Mouse (Mus musculus) midbrain, postnatal 0 days (tissue): ENCODE measurements at regions not wholly inside any gene's neighbourhood (a gene's known extent, or its start where the extent isn't known, plus 50 kb on each side); places are given as distances from the start of the nearest gene placed in this dataset.

Source experiments
- ATAC-seq: fragments of 200-750 bp; cut with Nextera tagmentation; 2 replicates; pipeline ENCODE4 v1.8.0; 2017; ENCODE audit warnings: moderate number of reproducible peaks, mild to moderate bottlenecking, moderate TSS enrichment, moderate library complexity; ENCODE audit not compliant: low FRiP score
- DNase-seq: peaks from one replicate; pipeline ENCODE4 v3.0.0-alpha.2; 2015; ENCODE audit warnings: low spot score
- H3K27ac ChIP-seq: fragments of 300-500 bp; sonication (generic); 2 replicates; pipeline ENCODE4 v1.5.1; 2014; ENCODE audit warnings: low read depth, mild to moderate bottlenecking, low read length, mixed read lengths
- H3K27me3 ChIP-seq: fragments of 300-500 bp; sonication (generic); 2 replicates; pipeline ENCODE4 v1.6.1; 2014; ENCODE audit warnings: low read length, control low read depth, mixed read lengths; ENCODE audit not compliant: insufficient read depth
- H3K36me3 ChIP-seq: fragments of 300-500 bp; sonication (generic); 2 replicates; pipeline ENCODE4 v1.6.1; 2014; ENCODE audit warnings: low read length, control low read depth, mixed read lengths; ENCODE audit not compliant: insufficient read depth
- H3K4me1 ChIP-seq: fragments of 300-500 bp; sonication (generic); 2 replicates; pipeline ENCODE4 v1.6.1; 2014; ENCODE audit warnings: mild to moderate bottlenecking, control low read depth, antibody characterized with exemption, low read length, mixed read lengths; ENCODE audit not compliant: insufficient read depth
- H3K4me2 ChIP-seq: fragments of 300-500 bp; sonication (generic); 2 replicates; pipeline ENCODE4 v1.6.1; 2014; ENCODE audit warnings: low read depth, mild to moderate bottlenecking, low read length, mixed read lengths; ENCODE audit not compliant: poor library complexity, severe bottlenecking
- H3K4me3 ChIP-seq: fragments of 300-500 bp; sonication (generic); 2 replicates; pipeline ENCODE4 v1.5.1; 2014; ENCODE audit warnings: low read depth, mild to moderate bottlenecking, low read length, moderate library complexity
- H3K9ac ChIP-seq: fragments of 300-500 bp; sonication (generic); replicated peaks from 2 replicates; pipeline ENCODE4 v1.6.1; 2014; ENCODE audit warnings: mild to moderate bottlenecking, low read length, moderate library complexity, mixed read lengths; ENCODE audit not compliant: poor library complexity, severe bottlenecking
- H3K9me3 ChIP-seq: fragments of 300-500 bp; sonication (generic); 2 replicates; pipeline ENCODE4 v1.6.1; 2016; ENCODE audit warnings: low read length, control low read depth
- CTCF ChIP-seq: IDR thresholded peaks from 2 replicates; pipeline ENCODE4 v1.5.1; 2016; ENCODE audit warnings: antibody characterized with exemption, mild to moderate bottlenecking
- WGBS: fragments of 180-500 bp; shearing (Covaris S2); extraction: QIAGEN DNeasy Blood & Tissue Kit; methylation state at CpG from one replicate; pipeline ENCODE4 v1.1.7; 2014; 5-methylcytosine and 5-hydroxymethylcytosine counted together

DNA sequence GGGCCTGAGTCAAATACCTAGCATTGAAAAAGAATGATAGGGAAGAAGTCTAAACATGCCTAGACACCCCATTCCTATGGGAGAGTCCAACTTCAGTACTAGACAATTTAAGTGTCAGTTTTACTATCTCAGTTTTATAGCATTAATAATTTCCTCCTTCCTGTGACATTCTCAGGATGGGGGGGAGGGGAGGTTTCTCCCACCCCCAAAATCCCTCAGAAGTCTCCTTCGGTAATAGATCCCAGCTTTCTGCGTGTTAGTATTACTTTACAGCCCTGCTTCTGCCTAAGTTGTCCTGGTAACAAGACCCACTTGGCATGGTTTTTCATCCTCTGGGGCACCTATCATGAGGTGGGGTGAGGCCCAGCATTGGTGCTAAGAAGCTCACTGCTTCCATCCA lies 202.9 kb upstream of the Dapk1 start:
- no peak for ATAC-seq
- no peak overlapping the region for H3K4me2 ChIP-seq
- DNase-seq = no peak
- H3K27me3 ChIP-seq = no peaks in the 10 kb centered on the region
- H3K9me3 ChIP-seq = no peaks in the 10 kb centered on the region
- no peak overlapping the region for H3K27ac ChIP-seq
- H3K4me3 ChIP-seq = no peak overlapping the region
- H3K4me1 ChIP-seq = no peaks in the 10 kb centered on the region
- 96% methylated on average over 2 of the region's 2 CpGs for WGBS
- TF ChIP-seq CTCF = no peak
- no peaks in the 10 kb centered on the region for H3K36me3 ChIP-seq
- no peak overlapping the region for H3K9ac ChIP-seq

DNA sequence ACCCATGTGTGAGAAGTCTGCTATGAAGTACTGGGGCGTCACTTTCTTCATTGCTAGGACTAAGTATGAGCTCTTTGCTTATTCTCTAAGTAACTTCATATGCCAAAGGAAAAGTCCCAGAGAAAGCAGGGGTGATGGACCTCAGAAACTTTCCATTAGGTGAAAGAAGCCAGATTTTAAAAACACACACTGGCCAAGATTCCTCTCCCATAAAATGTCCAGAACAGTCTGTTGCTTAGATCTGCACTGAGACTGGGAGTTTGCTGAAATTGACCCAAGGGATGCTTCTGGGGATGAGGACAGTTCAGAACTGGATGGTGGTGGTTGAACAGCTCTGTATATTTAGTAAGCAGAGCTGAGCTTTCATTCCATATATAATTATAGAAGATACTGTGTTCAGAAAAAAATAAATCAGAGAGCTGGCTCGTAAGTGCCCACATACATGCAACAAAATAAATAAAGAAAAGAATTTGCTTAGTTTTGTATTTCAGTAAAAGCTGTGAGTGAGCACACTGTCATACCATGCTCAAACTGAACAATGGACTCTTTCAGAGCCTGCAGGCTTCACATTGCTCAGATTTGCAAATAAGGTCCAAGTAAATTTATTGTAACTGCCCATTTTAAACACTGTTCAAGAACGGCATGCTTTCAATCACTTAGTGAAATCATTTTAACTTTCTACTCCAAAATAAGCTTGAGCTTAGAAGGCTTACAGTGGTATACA lies 200.8 kb upstream of the Dapk1 start:
- no peak for TF ChIP-seq CTCF
- Histone ChIP-seq H3K9ac (no peak overlapping the region), H3K27ac (no peak overlapping the region), H3K4me3 (no peak overlapping the region), H3K4me1 (no peaks in the 10 kb centered on the region), H3K4me2 (no peak overlapping the region), H3K36me3 (no peaks in the 10 kb centered on the region), H3K27me3 (no peaks in the 10 kb centered on the region), H3K9me3 (no peaks in the 10 kb centered on the region)
- DNase-seq (no peak), ATAC-seq (no peak)
- 80% methylated on average over 3 of the region's 3 CpGs for WGBS

GRCm38 (mm10) chr13:60403471-60403870 lies 198.3 kb upstream of the Dapk1 start:
- no peak for DNase-seq
- no peak overlapping the region for H3K27ac ChIP-seq
- WGBS = 89% methylated on average over 3 of the region's 3 CpGs
- TF ChIP-seq CTCF = no peak
- H3K9ac ChIP-seq = no peak overlapping the region
- no peaks in the 10 kb centered on the region for H3K9me3 ChIP-seq
- H3K4me2 ChIP-seq = no peak overlapping the region
- no peaks in the 10 kb centered on the region for H3K27me3 ChIP-seq
- H3K36me3 ChIP-seq = no peaks in the 10 kb centered on the region
- ATAC-seq = no peak
- H3K4me3 ChIP-seq = no peak overlapping the region
- H3K4me1 ChIP-seq = no peaks in the 10 kb centered on the region

DNA sequence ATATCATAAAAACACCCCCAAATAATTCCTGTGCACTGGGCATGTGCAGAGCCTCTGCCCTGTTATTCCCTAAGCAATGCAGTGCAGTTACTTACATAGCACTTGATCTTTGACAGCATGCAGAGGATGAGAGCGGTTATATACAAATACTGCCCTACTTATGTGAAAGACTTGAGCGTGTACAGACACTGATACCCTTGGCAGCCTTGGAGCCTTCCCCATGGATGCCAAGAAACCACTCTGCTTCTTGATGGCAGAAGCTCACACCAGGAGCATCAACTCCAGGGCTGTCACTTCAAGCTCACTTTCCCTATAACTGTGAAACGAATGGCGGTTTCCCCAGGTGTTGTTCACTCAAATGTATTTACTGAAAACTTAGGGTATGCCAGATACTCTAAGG lies 194.4 kb upstream of the Dapk1 start:
- Histone ChIP-seq H3K27me3 (no peaks in the 10 kb centered on the region), H3K4me1 (no peaks in the 10 kb centered on the region), H3K9ac (no peak overlapping the region), H3K9me3 (no peaks in the 10 kb centered on the region), H3K4me3 (no peak overlapping the region), H3K27ac (no peak overlapping the region), H3K36me3 (no peaks in the 10 kb centered on the region), H3K4me2 (no peak overlapping the region)
- DNase-seq = no peak
- ATAC-seq = no peak
- no peak for TF ChIP-seq CTCF
- 91% methylated on average over 4 of the region's 4 CpGs for WGBS

DNA sequence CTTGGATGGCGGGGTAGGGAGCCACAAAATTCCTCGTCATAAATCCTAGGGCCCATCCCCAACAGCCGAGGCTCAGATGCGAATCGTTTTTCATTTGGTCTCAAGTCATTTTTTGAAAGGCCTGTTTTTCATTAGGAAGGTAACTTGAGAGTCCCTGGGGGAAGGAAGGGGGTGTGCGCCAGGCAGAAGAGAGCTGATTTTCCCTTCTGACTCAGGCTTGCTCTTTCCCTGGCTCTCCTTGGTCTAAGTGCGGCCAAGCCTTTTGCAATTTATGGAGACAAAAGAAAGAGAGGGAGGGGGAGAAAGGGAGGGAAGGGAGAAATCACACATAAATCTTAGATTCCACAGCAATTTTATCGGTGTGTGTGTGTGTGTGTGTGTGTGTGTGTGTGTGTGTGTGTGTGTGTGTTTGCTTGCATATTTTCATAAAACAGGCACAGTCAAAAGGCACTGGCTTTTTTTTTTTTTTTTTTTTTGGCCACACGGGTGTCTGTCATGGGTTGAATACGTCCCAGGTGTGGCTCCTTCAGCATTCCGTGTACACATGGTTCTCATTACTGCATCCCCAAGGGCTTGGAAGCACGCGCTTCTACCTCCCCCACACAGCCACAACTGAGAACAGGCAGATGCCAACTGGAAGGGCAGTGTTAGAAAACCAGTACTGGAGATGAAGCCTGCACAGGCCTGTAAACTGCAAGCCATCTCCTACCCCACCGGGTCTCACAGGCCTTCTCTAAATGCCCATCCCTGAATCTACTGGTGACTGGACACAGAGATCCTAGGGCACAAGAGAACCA lies 191.8 kb upstream of the Dapk1 start:
- 76% methylated on average over 14 of the region's 14 CpGs for WGBS
- H3K9ac ChIP-seq = no peak overlapping the region
- H3K27ac ChIP-seq = no peak overlapping the region
- H3K9me3 ChIP-seq = no peaks in the 10 kb centered on the region
- no peaks in the 10 kb centered on the region for H3K27me3 ChIP-seq
- H3K4me1 ChIP-seq = no peaks in the 10 kb centered on the region
- no peak for ATAC-seq
- no peak overlapping the region for H3K4me3 ChIP-seq
- no peaks in the 10 kb centered on the region for H3K36me3 ChIP-seq
- H3K4me2 ChIP-seq = no peak overlapping the region
- TF ChIP-seq CTCF = no peak
- no peak for DNase-seq

DNA sequence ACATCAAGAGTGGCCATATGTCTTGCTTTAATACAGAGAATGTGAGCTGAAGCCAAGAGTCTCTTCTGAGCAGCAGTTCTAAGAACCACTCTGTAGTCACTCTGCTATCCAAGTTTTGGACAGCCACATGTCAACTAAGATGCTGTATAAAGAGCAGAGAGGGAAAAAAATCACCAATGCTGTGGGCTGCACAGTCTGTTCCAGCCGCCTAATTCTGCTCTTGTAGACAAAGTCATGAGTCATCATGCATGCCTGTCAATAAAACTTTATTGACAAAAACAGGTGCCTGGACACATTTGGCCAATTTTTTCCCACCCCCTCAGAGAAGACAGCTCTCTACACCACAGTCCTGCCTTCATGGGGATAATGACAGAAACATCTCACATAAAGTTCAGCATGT lies 185.7 kb upstream of the Dapk1 start:
- H3K4me2 ChIP-seq = no peak overlapping the region
- TF ChIP-seq CTCF = no peak
- no peaks in the 10 kb centered on the region for H3K36me3 ChIP-seq
- DNase-seq (no peak), ATAC-seq (no peak)
- H3K9me3 ChIP-seq = no peaks in the 10 kb centered on the region
- no peak overlapping the region for H3K4me3 ChIP-seq
- H3K27me3 ChIP-seq = no peaks in the 10 kb centered on the region
- 87% methylated on average over 1 of the region's 1 CpGs for WGBS
- H3K27ac ChIP-seq = no peak overlapping the region
- H3K4me1 ChIP-seq = no peaks in the 10 kb centered on the region
- H3K9ac ChIP-seq = no peak overlapping the region
